Mouse (Mus musculus) CH12.LX (cell line): ENCODE results near the gene Grip1. TPM values are rescaled to one million over a fixed set of nuclear protein-coding genes. Genes with fewer than 3 reads are reported as not detected.

Source experiments
- DNase-seq: peaks from one replicate; pipeline ENCODE4 v3.0.0-alpha.2; 2013; ENCODE audit errors: extremely low read depth
- H3K27ac ChIP-seq: 2 replicates; pipeline ENCODE4 v1.5.1; 2012; ENCODE audit warnings: low read depth, mild to moderate bottlenecking, control low read depth, moderate library complexity; ENCODE audit not compliant: insufficient read depth
- H3K27me3 ChIP-seq: replicated peaks from 2 replicates; pipeline ENCODE3; 2012; ENCODE audit warnings: inconsistent platforms
- H3K36me3 ChIP-seq, 2 experiments: replicated peaks in 1 of 2; 2 replicates each; pipeline versions ENCODE3 to v1.6.1; 2012; ENCODE audit warnings: inconsistent platforms in 1 of 2, low read length in 1 of 2, mild to moderate bottlenecking in 1 of 2, mixed read lengths in 1 of 2, moderate library complexity in 1 of 2; ENCODE audit not compliant: control insufficient read depth in 1 of 2, insufficient read depth in 1 of 2
- H3K4me1 ChIP-seq, 2 experiments: 2 replicates each; pipeline ENCODE4 v1.6.1; 2012; ENCODE audit warnings: inconsistent platforms in 1 of 2, moderate library complexity in 1 of 2; ENCODE audit not compliant: insufficient read depth in 2 of 2, control insufficient read depth in 1 of 2
- H3K4me2 ChIP-seq: 2 replicates; pipeline ENCODE4 v1.6.1; 2012; ENCODE audit warnings: low read depth, mild to moderate bottlenecking, control low read depth; ENCODE audit not compliant: poor library complexity, insufficient read depth, severe bottlenecking
- H3K4me3 ChIP-seq, 3 experiments: fragments of 150-350 bp in 1 of 3; sonication (generic) in 1 of 3; replicated peaks in 1 of 3; 2 replicates each; pipeline versions ENCODE3 to v1.5.1; 2011 to 2012; ENCODE audit warnings: low read depth in 2 of 3, low read length in 2 of 3, mild to moderate bottlenecking in 2 of 3, moderate library complexity in 2 of 3, control low read depth in 1 of 3, improper control_type of control experiment in 1 of 3, inconsistent platforms in 1 of 3, mixed read lengths in 1 of 3; ENCODE audit not compliant: poor library complexity in 1 of 3
- H3K79me2 ChIP-seq: replicated peaks from 2 replicates; pipeline ENCODE4 v1.6.1; 2012; ENCODE audit warnings: mild to moderate bottlenecking, moderate library complexity; ENCODE audit not compliant: control insufficient read depth, poor library complexity, insufficient read depth, severe bottlenecking; ENCODE audit errors: extremely low read depth
- H3K9ac ChIP-seq: 2 replicates; pipeline ENCODE4 v1.6.1; 2012; ENCODE audit warnings: low read depth, mild to moderate bottlenecking, control low read depth, moderate library complexity; ENCODE audit not compliant: insufficient read depth
- H3K9me3 ChIP-seq: replicated peaks from 2 replicates; pipeline ENCODE3; 2012; ENCODE audit warnings: low read length, inconsistent platforms, mixed read lengths
- BHLHE40 ChIP-seq: IDR thresholded peaks from 2 replicates; pipeline ENCODE4 v1.6.1; 2011; ENCODE audit warnings: mild to moderate bottlenecking, low read depth, low read length, improper control_type of control experiment
- CTCF ChIP-seq, 2 experiments: IDR thresholded peaks in 1 of 2; conservative IDR thresholded peaks in 1 of 2; 2 replicates each; pipeline ENCODE4 v1.5.1; 2011 to 2012; ENCODE audit warnings: low read depth in 2 of 2, low read length in 2 of 2, improper control_type of control experiment in 1 of 2, inconsistent platforms in 1 of 2, mild to moderate bottlenecking in 1 of 2, moderate library complexity in 1 of 2
- E2F4 ChIP-seq: IDR thresholded peaks from 2 replicates; pipeline ENCODE4 v1.6.1; 2011; ENCODE audit warnings: low read depth, low read length, improper control_type of control experiment; ENCODE audit not compliant: insufficient replicate concordance
- GABPA ChIP-seq: IDR thresholded peaks from 2 replicates; pipeline ENCODE4 v1.6.1; 2012; ENCODE audit warnings: low read depth, low read length, improper control_type of control experiment, inconsistent platforms; ENCODE audit not compliant: insufficient replicate concordance
- HCFC1 ChIP-seq: IDR thresholded peaks from 2 replicates; pipeline ENCODE4 v1.6.1; 2012; ENCODE audit warnings: low read depth, mild to moderate bottlenecking, inconsistent platforms, low read length, improper control_type of control experiment
- KAT2A ChIP-seq: IDR thresholded peaks from 2 replicates; pipeline ENCODE4 v1.6.1; 2012; ENCODE audit warnings: low read length, improper control_type of control experiment, inconsistent platforms; ENCODE audit not compliant: insufficient replicate concordance
- MAFK ChIP-seq: IDR thresholded peaks from 2 replicates; pipeline ENCODE4 v1.6.1; 2011; ENCODE audit warnings: low read length, improper control_type of control experiment; ENCODE audit not compliant: insufficient replicate concordance
- MEF2A ChIP-seq: IDR thresholded peaks from 2 replicates; pipeline ENCODE4 v1.6.1; 2014; ENCODE audit warnings: low read depth, mild to moderate bottlenecking, inconsistent platforms, low read length, improper control_type of control experiment, borderline replicate concordance
- MXI1 ChIP-seq: IDR thresholded peaks from 2 replicates; pipeline ENCODE4 v1.6.1; 2011; ENCODE audit warnings: mild to moderate bottlenecking, low read depth, low read length, improper control_type of control experiment
- MYC ChIP-seq: IDR thresholded peaks from 2 replicates; pipeline ENCODE4 v1.6.1; 2011; ENCODE audit warnings: low read depth, mild to moderate bottlenecking, improper control_type of control experiment, low read length
- NELFE ChIP-seq: IDR thresholded peaks from 2 replicates; pipeline ENCODE4 v1.6.1; 2011; ENCODE audit warnings: low read depth, low read length, improper control_type of control experiment
- PAX5 ChIP-seq: IDR thresholded peaks from 2 replicates; pipeline ENCODE4 v1.6.1; 2012; ENCODE audit warnings: low read length, inconsistent platforms, mixed read lengths
- POLR2A ChIP-seq: IDR thresholded peaks from 2 replicates; pipeline ENCODE4 v1.6.1; 2011; ENCODE audit warnings: low read depth, mild to moderate bottlenecking, improper control_type of control experiment, low read length
- POLR2AphosphoS2 ChIP-seq: IDR thresholded peaks from 2 replicates; pipeline ENCODE4 v1.6.1; 2011; ENCODE audit warnings: low read depth, low read length, improper control_type of control experiment
- SIN3A ChIP-seq: IDR thresholded peaks from 2 replicates; pipeline ENCODE4 v1.6.1; 2012; ENCODE audit warnings: low read length, improper control_type of control experiment, inconsistent platforms
- TCF12 ChIP-seq: IDR thresholded peaks from 2 replicates; pipeline ENCODE4 v1.6.1; 2014; ENCODE audit warnings: low read depth, mild to moderate bottlenecking, inconsistent platforms, low read length, improper control_type of control experiment
- ZKSCAN1 ChIP-seq: IDR thresholded peaks from 2 replicates; pipeline ENCODE4 v1.6.1; 2012; ENCODE audit warnings: low read depth, inconsistent platforms, low read length, improper control_type of control experiment, borderline replicate concordance
- dilution Hi-C: fragments of 300-500 bp; cut with MboI; formaldehyde crosslinking; loops from 2 replicates; pipeline ENCODE4 v1.14.3; 2020; ENCODE audit warnings: low sequenced_read_pairs; ENCODE audit not compliant: extremely low pct_unique_long_range_greater_than_20kb, extremely low pct_ligation_motif_present
- in situ Hi-C: fragments of 300-500 bp; cut with MboI; formaldehyde crosslinking; loops from 3 replicates; pipeline ENCODE4 v1.14.3; 2019; ENCODE audit warnings: low sequenced_read_pairs, low pct_ligation_motif_present, low pct_unique_long_range_greater_than_20kb, mixed read lengths
- polyA plus RNA-seq: library from polyadenylated mRNA; unstranded; fragments of >175 nt; gene quantifications from 2 replicates; pipeline ENCODE4 v1.2.1, GENCODE M21; 2012; ENCODE audit warnings: low read depth; ENCODE audit not compliant: insufficient read length
- total RNA-seq, 2 experiments: library from RNA; depleted of rRNA; stranded (reverse); fragments of 300-350 nt in 1 of 2; fragments of >200 nt in 1 of 2; gene quantifications; 2 replicates each; pipeline ENCODE4 v1.2.3; 2012 to 2014

Grip1 gene
- total and polyA plus RNA-seq, 3 experiments, result 0.09 to 0.33 (median 0.13) TPM

GRCm38 (mm10) chr10:119495317-119495716, 41.7 kb downstream of the Grip1 start:
- H3K9me3 ChIP-seq, result peaks cover 7% of the 10 kb centered on the region
- no peak overlapping the region for H3K27ac ChIP-seq
- dilution Hi-C loops (no loop called here), in situ Hi-C loops (no loop called here)
- no peak for DNase-seq
- no peak overlapping the region for H3K4me3 ChIP-seq
- TF ChIP-seq TCF12 (no peak), HCFC1 (no peak), ZKSCAN1 (no peak), MYC (no peak), POLR2AphosphoS2 (no peak), E2F4 (no peak), SIN3A (no peak), GABPA (no peak)
- no peaks in the 10 kb centered on the region for H3K79me2 ChIP-seq
- H3K9ac ChIP-seq, result no peak overlapping the region
- H3K36me3 ChIP-seq, result no peaks in the 10 kb centered on the region
- no peaks in the 10 kb centered on the region for H3K27me3 ChIP-seq
- no peak overlapping the region for H3K4me2 ChIP-seq
- H3K4me1 ChIP-seq, result peaks cover 0 to 3% of the 10 kb centered on the region in 2 experiments; a peak in 1 of 4 replicates

- no peaks in the 10 kb centered on the region for H3K4me1 ChIP-seq
- TF ChIP-seq E2F4 (no peak), KAT2A (no peak), MAFK (no peak), CTCF (conservative IDR thresholded peaks at IDR 0.05 in 1 of 2, IDR thresholded peaks at IDR 0.05 in 1 of 2; ENCODE audit: low read depth in 2 of 2, low read length in 2 of 2) (no peak), MXI1 (no peak), TCF12 (no peak), SIN3A (no peak), NELFE (no peak), HCFC1 (no peak), POLR2A (no peak), ZKSCAN1 (no peak), BHLHE40 (no peak), PAX5 (no peak), MEF2A (no peak)
- TF ChIP-seq, all 38 proteins: peak for 0
- no peak overlapping the region for H3K9ac ChIP-seq
- DNase-seq, result no peak
- H3K27ac ChIP-seq, result no peak overlapping the region
- H3K4me2 ChIP-seq, result no peak overlapping the region
- H3K4me3 ChIP-seq, result no peak overlapping the region
- H3K9me3 ChIP-seq, result peaks cover 7% of the 10 kb centered on the region
- no peaks in the 10 kb centered on the region for H3K36me3 ChIP-seq
- no peaks in the 10 kb centered on the region for H3K27me3 ChIP-seq
- no peaks in the 10 kb centered on the region for H3K79me2 ChIP-seq
- dilution Hi-C loops, result no loop called here
- in situ Hi-C loops, result no loop called here
Observed at GRCm38 (mm10) chr10:119496221-119496620, 42.6 kb downstream of the Grip1 start.
